Mouse (Mus musculus): ENCODE results near the gene Hoxd13.

Hoxd13 gene
- long read RNA-seq, experiment 1: 0 reads
- long read RNA-seq, experiment 2: 0 reads

DNA sequence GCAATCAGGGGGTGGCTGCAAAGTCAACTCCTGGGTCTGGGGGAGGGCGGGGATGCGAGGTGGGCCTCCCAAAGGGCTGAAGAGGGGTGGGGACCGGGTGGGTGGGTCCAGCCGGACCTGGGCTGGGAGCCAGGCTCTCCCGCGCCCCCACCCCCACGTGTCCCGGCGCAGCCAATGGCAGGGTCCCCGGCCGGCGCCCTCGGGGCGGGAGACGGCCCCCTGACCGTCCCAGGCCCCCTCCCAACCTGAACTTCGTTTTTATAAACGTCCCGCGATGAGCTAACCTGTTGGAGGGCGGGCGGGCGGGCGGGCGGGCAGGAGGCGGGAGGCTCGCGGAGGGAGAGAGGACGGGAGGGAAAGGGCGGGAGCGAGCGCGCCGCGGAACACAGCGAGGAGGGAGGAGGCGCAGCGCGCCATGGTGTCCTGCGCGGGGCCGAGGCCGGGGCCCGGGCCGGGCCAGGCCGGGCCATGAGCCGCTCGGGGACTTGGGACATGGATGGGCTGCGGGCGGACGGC, at the start of gene Hoxd13:
TSS of gene Hoxd13 (plus strand) at position 469 of the 516 bp plus-strand sequence.
- intact Hi-C loops (cut with DNase I): no loop called here

DNA sequence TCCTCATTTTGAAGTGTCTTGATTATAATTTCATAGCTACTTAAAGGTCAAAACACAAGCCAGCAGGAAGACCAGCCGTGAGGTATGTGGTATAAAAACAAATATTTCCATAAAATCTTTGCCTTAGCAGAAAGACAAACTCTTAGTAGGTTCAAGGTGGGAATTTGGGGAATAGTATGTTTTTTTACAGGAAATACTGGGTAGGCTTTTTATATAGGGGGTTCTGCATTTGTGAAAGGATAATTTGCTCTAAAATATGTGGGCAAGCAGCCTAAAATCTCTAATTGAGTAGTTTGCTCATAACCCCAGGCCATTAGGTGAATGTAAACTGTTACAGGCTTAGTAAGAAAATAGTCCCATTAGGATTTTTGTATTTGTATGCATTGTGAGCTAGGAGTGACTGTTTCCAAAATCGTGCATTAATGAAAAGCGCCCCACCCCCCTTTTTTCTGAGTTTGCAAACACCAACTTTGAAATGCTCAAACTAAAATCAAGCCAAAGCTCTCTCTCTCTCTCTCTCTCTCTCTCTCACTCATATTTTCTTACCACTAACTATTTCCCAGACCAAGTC, 48.3 kb upstream of the Hoxd13 start:
- intact Hi-C loops (cut with DNase I): no loop called here

DNA sequence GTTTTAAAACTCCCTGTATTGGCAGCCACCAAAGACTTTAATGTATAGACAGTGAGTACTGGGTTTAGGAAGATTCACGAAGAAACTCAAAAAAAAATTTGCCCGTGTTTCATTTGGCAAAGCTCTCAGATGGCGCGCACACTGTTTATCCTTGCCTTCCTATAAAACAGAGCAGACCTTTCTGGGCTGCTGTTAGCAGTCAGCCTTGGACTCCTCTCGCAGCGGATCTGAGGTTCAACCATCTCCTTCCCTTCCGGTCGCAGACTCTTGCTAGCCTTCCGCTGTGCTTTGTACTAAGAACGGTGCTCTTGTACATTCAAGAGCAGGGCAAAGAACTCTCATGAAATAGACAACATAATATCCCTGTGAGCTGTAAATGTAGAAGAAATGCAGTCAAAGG, 47.7 kb upstream of the Hoxd13 start:
- intact Hi-C loops (cut with DNase I): no loop called here

DNA sequence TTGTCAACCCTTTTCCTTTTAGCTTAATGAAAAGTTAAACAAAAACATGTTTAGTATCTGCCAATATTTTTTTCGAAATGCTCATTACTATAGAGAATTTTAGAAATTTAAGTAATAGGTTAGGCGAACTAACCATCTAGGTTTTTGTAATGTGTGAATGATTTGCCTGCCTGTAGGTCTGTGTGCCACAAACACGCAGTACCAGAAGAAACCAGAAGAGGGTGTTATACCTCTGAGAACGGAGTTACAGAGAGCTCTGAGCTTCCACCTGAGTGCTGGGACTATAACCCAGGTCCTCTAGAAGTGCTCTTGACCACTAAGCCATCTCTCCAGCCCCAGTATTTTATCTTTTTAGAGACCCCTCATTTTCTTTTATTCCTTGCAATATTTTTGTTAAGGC, 32.7 kb upstream of the Hoxd13 start:
- intact Hi-C loops (cut with DNase I): no loop called here

DNA sequence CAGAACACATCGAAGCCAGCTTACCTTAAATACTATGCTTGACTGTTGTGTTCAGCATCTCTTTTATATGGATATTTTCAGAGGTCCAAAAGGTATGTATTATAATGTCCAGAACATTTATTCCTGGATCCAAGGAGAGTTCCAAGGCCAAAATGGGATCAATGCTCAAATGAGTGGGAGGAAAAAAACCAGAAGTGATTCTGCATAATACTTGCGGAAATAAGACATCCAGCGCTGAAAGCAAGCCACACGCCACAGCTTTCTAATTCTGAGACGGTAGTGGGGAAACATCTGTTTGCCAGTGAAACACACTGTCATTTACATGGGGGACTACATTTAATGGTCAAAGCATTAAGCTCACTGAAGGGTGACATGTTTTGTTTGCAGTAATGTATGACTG, 25.7 kb upstream of the Hoxd13 start:
- intact Hi-C loops (cut with DNase I): no loop called here

DNA sequence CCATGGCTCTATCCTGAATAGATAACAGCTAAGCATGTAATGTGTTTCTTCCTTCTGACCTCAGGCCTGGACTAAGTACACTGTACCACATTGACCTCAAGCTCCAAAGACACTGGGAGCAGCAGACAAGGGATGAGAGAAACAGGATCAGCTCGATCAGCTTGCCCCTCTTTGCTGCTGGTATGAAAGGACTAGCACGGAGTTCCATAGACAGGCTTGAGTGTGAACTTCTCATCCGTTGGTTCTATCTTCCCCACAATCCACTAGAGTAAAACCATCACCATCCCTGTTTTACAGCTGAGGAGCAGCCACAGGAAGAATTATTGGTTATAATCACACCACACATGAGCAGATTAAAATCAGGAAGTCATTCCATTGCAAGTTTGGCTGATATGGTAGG, 22.5 kb upstream of the Hoxd13 start:
- intact Hi-C loops (cut with DNase I): no loop called here

DNA sequence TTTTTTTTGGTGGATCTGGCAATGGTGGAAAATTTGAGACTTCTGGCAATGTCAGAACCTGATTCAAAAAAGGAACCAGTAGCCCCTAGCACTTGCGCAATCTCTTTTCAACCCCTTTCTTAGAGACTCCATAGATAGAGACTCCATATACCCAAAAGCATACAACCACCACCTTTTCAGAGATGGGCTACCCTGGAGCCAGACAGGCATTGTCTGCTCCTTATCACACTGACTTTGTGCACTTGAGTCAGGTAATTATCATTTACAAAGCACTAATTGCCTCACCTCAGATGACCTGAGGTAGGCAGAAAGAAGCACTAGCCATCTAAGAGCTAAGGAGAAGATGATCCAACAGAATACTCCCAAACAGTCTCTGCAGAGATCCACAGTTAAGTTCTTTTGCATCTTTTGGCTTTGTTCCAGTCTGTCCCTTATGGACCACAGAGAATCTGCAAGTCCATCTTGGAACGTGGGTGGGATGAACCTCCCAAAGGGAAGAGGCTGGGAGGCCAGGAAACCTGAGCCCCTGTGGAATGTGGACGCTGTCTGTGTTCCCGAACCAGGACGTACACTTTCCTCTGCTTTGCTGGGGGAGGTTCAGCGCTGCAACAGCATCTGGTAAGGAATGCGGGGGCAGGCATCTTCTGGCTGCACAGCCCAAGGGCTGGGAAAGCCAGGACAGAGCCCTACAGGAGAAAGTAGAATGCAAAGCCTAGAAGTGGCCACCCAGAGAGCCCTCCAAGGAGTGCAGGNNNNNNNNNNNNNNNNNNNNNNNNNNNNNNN, 20.8 kb upstream of the Hoxd13 start:
- intact Hi-C loops (cut with DNase I): no loop called here

DNA sequence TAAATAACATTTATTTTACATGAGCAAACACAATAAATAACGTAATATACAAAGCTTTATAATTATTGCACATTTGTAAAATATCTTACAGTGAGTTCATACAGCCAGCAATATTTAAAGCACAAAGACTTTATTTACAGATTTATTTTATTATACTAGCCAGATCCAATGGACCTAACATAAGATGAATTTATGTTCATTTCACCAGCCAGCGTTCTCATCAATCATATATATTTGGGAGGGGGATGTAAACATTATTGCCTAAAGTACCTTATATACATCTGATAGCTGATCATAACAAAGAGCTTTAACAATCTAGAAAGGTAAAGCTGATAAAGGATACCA, 15.1 kb upstream of the Hoxd13 start:
- intact Hi-C loops (cut with DNase I): loop anchor here (10.0 kb wide), 1 partner anchor 1378 kb away; the partner anchor contains the start of gene Sp9

DNA sequence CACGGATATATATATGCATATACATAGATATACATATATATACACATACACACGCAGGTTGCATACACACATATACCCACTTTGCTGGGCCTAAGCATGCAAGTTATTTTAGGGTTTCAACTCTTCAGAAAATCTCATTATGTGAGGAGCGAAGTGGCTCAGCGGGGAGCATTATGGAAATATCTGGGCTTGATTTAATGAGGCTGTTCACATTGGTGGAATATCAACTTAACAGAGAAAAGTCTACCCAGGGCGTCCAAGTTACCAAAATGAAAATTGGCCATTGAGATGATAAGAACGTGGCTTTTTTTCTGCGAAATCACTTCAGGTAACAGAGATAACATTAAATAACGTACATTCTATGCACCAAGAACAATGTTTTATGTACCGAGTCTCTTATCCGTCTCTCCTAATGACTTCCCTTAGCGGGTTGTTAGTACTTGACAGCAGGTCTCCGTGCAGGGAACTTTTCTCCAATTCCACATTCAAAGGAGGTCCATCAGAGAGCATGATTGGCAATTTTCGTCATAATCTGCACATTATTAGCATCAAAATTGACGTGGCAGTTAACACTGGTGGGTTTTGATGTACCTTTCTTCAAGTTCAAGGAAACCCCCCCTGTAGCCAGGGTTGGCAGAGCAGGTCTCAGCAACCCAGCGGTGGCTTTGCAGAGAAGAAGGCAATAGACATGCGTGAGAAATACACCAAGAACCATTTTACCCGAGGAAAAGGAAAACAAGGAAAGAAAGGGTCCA, 14.2 kb upstream of the Hoxd13 start:
- intact Hi-C loops (cut with DNase I): loop anchor here (10.0 kb wide), 1 partner anchor 1379 kb away; the partner anchor contains the start of gene Sp9

DNA sequence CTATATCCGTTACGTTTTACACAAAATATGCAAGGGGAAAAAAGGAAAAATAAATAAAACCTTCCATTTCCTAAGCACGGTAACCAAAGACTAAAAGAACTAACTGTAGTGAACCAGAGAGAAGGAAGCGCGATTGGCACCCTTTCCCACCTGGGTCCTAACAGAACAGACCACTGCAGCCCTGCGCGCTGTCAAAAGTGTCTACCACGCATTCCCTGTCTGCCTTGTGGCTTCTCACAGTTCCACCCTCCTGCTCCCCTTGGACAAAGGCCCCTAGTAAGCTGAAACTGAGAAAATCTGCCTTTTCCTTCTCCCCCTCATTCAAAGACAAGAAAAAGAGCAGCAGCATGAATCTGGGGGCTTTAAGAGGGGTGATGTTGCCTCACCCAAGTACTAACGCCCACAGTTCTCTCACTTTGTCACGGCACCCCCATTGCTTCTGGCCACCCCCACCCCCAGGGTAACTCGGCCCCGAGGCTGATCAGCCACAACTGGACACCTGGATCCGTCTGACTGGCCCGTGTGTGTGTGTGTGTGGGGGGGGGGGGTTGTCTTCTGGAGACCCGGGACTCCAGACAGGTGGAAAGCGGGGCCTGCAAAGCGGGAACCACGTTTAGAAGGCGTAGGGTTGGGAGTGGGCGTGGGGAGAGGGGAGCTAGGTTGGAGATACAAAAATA, 13.2 kb upstream of the Hoxd13 start:
- intact Hi-C loops (cut with DNase I): loop anchor here (10.0 kb wide), 1 partner anchor 1380 kb away; the partner anchor contains the start of gene Sp9

DNA sequence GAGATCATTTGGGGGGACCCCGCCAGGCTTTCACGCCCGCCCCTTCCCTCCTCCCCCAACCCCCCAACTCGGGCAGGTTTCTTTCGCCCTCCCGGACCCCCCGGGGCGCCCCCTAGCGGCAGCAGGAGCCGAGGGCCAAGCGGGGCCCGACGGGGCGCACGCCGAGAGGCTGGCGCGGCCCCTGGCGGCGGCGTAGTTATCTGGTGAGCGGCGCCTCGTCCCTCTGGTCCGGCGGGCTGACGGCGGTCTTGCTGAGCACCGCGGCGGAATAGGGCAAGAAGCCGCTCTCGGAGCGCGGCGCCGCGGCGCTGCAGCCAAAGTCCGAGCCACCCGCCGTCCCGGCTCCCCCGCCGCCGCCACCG, 12.7 kb upstream of the Hoxd13 start:
- intact Hi-C loops (cut with DNase I): loop anchor here (10.0 kb wide), 1 partner anchor 1381 kb away; the partner anchor contains the start of gene Sp9

DNA sequence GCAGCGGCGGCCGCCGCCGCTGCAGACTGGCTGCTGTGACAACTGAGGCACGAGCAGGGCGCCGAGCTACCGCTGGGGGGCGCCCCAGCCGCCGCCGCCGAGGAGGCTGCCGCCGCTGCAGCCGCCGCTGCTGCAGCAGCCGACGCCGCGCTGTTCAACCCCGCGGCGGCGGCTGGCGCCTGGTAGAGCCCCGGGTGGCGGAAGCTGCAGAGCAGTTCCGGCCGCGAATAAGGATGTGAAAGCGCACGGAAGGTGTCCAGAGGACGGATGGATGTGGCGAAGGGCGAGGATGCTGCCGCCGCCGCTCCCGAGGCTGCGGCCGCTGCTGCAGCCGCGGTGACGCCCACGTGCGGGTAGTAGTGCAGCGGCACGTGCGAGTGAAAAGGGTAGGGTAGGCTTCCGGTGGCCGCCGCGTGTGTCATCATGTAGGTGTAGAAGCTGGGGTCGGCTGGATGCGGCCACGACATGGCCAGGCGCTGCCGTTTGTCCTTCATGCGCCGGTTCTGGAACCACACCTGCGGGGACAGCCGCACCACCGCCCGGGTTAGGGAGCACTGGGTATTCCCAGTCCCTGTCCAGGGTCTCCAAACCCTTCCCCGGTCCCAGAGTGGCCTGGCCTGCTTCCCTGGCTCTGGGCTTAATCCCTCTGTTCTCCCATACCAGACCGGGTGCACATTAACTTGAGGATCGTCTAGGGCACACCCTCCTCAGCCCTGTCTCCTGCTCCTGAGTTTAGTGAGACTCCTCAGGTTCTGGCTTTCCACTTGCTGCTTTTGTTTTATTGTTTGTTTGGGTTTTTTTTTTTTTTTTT, 12.1 kb upstream of the Hoxd13 start:
- intact Hi-C loops (cut with DNase I): loop anchor here (10.0 kb wide), 1 partner anchor 1381 kb away; the partner anchor contains the start of gene Sp9

DNA sequence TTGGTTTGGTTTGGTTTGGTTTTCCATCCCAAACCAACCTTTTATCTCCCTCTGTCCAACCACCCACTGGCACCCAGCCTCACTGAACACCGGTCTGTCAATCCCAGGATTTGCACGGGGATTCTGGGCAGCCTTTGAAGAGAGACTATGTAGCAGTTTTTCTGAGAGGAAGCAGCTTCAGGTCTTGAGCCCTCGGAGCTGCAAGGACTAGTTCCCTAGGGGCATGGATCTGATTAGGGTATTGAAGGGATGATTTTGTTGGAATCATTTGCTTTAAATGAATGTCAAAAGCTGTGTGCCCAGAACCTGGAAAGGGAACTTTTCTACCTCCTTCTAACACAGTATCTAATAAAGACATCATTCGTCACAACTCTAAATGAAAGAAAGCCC, 11.5 kb upstream of the Hoxd13 start:
- intact Hi-C loops (cut with DNase I): loop anchor here (10.0 kb wide), 1 partner anchor 1382 kb away; the partner anchor contains the start of gene Sp9

DNA sequence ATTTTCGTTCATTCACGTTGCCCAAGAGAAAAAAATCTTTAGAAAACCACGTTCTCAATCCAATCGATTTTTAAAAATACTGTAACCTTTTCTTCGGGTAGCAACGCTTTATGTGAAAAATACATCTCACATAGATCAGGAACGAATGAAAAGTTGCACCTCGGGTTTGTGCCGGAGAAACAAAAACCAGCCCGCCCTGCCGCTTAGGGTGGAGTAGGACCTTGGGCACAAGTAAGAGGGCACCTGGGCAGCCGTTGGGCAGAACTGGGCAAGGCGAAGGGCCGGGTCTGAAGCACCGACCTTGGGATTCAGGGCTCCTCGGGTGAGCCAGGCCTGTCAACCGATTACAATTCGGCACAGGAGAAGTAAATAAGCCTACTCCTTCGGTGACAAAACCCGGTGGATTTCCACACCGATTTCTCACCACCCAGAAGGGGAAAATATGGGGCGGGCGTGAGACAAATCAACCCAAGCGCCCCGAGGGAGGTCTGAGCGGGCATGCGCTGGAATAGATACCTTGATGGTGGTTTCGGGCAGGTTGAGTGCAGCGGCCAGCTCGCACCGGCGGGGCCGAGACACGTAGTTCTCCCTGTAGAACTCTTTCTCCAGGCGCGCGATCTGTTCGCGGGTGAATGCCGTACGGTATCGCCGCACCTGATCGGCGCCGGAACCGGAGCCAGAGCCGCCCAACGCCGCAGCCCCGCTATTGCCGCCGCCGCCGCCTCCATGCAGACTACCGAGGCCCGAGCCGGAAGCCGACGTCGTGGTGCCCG, 10.7 kb upstream of the Hoxd13 start:
- intact Hi-C loops (cut with DNase I): loop anchor here (10.0 kb wide), 1 partner anchor 1383 kb away; the partner anchor contains the start of gene Sp9

DNA sequence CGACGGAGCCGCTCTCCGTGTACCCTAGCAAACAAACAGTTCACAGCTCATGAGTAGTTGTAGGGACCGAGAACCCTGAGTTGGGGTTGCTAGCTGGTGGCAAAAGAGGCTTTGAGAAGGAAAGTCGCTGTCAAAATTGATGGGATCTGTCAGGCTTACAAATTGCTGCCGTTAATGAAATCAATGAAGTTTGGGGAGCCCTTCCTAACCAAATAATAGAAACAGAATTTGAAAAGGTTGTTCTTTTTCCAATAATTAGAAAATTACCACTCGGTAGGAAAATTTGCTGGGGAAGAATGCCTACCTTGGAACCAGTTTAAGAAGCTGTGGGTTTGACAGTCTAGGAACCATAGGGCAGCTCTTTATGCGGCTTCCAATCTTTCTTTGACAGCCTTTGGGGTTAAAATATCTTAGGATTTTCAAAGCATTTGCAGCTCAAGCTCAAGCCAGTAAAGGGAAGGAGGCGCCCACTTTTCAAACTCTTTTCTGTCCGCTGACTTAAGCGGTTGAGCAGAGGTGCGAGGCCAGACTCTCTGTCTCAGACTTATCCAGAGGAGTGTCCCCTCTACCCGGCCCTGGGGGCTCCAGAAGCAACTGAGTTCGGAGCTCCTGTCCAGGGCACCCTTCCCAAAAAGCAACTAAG, 10.0 kb upstream of the Hoxd13 start:
- intact Hi-C loops (cut with DNase I): loop anchor here (10.0 kb wide), 1 partner anchor 1383 kb away; the partner anchor contains the start of gene Sp9

DNA sequence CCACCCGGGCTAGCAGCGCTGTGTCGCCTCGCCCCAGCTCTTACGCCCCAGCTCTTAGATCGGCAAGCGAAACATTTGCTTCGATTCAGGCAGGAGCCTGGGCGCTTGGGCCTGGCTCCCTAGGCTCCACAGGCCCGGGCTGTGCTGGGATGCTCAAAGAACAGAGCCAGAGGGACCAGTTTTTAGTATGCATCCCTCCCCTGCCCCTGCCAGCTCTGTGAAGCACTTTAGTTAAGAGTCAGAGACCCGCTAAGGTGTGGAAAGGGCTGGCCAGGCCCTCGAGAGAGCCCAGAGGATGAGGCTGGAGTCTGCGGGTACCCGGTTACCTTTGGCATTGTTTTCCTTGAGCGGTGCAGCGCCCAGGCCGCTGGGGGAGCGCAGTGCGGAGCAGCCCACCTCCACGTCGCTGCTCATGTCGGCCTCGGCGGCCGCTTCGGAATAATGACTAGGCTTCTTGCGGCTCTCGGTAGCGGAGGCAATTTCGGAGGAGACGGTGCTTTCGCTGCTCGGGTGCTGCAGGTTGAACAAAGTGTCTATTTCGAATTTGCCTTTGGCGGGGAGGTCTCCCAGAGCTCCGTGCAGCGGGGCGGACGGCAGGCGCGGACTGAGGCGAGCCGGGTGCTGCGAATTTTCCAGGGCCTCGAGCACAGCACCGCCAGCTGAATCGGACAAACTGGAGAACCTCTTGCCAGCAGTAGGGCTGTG, 9.3 kb upstream of the Hoxd13 start:
- intact Hi-C loops (cut with DNase I): loop anchor here (10.0 kb wide), 1 partner anchor 1384 kb away; the partner anchor contains the start of gene Sp9

DNA sequence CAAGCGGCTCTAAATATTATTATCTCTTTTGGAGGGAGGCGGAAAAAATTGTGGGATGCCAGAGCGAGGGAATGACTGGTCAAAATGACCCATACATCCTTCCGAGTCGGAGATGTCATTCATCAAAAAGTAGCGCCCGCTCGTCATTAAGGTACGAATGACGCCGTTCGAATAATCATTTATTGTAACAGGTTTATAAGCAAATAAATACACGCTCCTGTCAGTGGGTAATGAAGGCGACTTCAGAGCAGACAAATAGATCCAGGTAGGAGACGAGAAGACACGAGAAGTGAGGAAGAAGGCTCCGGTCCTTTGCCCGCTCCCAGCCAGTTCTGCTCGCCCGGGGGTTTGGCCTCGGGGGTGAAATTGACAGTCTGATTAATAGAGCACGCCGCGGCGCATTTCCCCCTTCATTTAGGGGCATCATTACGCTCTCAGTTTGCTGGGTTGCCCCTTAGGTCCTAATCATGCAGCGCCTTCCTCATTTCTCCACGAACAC, 8.6 kb upstream of the Hoxd13 start, which contains the start of gene Evx2:
TSS of gene Evx2 (minus strand) at position 51 of the 499 bp plus-strand sequence.
- intact Hi-C loops (cut with DNase I): loop anchor here (5.0 to 10.0 kb wide), 2 partner anchors 357 to 1385 kb away; partner anchors contain the start of gene Sp9

All from adrenal gland (tissue).